Mouse (Mus musculus): ENCODE results near the gene Skint5. TPM values are rescaled to one million over a fixed set of nuclear protein-coding genes. Genes with fewer than 3 reads are reported as not detected.

Skint5 gene
- total RNA-seq (2023), result not detected

DNA sequence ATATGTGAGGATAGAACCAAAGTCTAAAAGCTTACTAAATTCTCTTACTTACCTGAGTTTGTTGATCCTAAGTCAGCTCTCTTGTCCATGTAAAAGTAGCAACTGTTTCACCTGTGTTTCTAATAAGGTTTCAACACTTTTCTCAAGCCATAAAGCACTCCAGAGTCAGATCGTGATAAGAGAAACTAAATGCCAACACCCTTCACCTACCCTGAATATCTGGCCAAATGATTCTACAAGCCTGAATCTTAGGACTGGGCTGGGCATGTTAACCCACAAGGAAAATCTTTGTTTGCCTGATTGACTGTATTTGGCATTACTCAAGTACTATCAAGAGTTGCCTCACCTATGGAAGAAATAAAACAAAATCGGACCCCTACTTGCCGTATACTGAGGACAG lies at the start of gene Skint5:
Skint5 (minus strand) TSS at position 101 of the 400 bp plus-strand sequence.

Other genes starting within 250 kb of the Skint5 start
- gene Skint11, start 163.9 kb upstream of the Skint5 start, total RNA-seq (2023), result not detected

Data from neutrophil, adult 59 days (primary cell).